Mouse (Mus musculus) hindbrain, embryonic 11.5 days (tissue): Measurements from ENCODE around the gene Ctsl. TPM values are rescaled to one million over a fixed set of nuclear protein-coding genes. Genes with fewer than 3 reads are reported as not detected.

Experiments
- ATAC-seq: fragments of 200-750 bp; cut with Nextera tagmentation; 2 replicates; pipeline ENCODE4 v1.8.0; 2017; ENCODE audit warnings: mild to moderate bottlenecking, moderate TSS enrichment, moderate library complexity; ENCODE audit not compliant: low FRiP score
- DNase-seq: peaks from one replicate; pipeline ENCODE4 v3.0.0-alpha.2; 2015; ENCODE audit warnings: low spot score
- H3K27ac ChIP-seq: fragments of 300-500 bp; sonication (generic); 2 replicates; pipeline ENCODE4 v1.5.1; 2014; ENCODE audit warnings: mild to moderate bottlenecking, low read depth, low read length
- H3K27me3 ChIP-seq: fragments of 300-500 bp; sonication (generic); 2 replicates; pipeline ENCODE4 v1.6.1; 2014; ENCODE audit warnings: mild to moderate bottlenecking, low read length, moderate library complexity, mixed read lengths; ENCODE audit not compliant: control insufficient read depth, insufficient read depth
- H3K36me3 ChIP-seq: fragments of 300-500 bp; sonication (generic); 2 replicates; pipeline ENCODE4 v1.6.1; 2014; ENCODE audit warnings: mild to moderate bottlenecking, low read length, moderate library complexity, mixed read lengths; ENCODE audit not compliant: control insufficient read depth, insufficient read depth
- H3K4me1 ChIP-seq: fragments of 300-500 bp; sonication (generic); replicated peaks from 2 replicates; pipeline ENCODE4 v1.6.1; 2014; ENCODE audit warnings: low read length, mixed read lengths; ENCODE audit not compliant: control insufficient read depth, insufficient read depth
- H3K4me2 ChIP-seq: fragments of 300-500 bp; sonication (generic); replicated peaks from 2 replicates; pipeline ENCODE4 v1.6.1; 2014; ENCODE audit warnings: mild to moderate bottlenecking, low read depth, low read length
- H3K4me3 ChIP-seq: fragments of 300-500 bp; sonication (generic); 2 replicates; pipeline ENCODE4 v1.5.1; 2014; ENCODE audit warnings: low read depth, low read length
- H3K9ac ChIP-seq: fragments of 300-500 bp; sonication (generic); 2 replicates; pipeline ENCODE4 v1.6.1; 2014; ENCODE audit warnings: low read depth, low read length
- H3K9me3 ChIP-seq: fragments of 300-500 bp; sonication (generic); 2 replicates; pipeline ENCODE4 v1.6.1; 2016; ENCODE audit warnings: low read length; ENCODE audit not compliant: control insufficient read depth
- WGBS: fragments of 180-500 bp; shearing (Covaris S2); extraction: QIAGEN DNeasy Blood & Tissue Kit; methylation state at CpG from one replicate; pipeline ENCODE4 v1.1.7; 2014; 5-methylcytosine and 5-hydroxymethylcytosine counted together
- polyA plus RNA-seq: library from polyadenylated mRNA; unstranded; fragments of >200 nt; fragmentation: Nextera tagmentation; extraction: Ambion mirVana; gene quantifications from 2 replicates; pipeline ENCODE4 v1.2.1, GENCODE M21; 2014

Ctsl gene
- polyA plus RNA-seq, 1 experiment from 2014 or later, result 135 TPM

DNA sequence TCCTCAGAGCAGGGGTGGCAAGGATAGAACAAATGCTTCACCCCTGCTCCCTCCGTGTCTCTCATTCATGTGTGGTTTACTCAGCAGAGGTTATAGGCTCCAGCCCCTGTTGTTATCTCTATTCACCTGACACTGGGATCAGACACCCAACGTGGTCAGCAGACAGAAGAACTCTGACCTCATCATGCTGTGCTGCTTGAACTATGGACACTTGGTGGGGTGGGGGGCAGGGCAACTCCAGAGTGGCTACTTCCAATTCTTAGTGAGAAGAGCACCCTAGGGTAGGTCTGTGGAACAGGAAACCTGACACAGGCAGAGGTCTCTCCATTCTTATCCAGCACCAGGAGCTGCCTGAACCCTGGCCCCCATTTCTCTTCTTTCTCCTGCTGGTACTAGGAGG lies 15.4 kb upstream of the Ctsl start:
- no peak for ATAC-seq
- 38% methylated on average over 2 of the region's 2 CpGs for WGBS
- no peaks in the 10 kb centered on the region for H3K9me3 ChIP-seq

DNA sequence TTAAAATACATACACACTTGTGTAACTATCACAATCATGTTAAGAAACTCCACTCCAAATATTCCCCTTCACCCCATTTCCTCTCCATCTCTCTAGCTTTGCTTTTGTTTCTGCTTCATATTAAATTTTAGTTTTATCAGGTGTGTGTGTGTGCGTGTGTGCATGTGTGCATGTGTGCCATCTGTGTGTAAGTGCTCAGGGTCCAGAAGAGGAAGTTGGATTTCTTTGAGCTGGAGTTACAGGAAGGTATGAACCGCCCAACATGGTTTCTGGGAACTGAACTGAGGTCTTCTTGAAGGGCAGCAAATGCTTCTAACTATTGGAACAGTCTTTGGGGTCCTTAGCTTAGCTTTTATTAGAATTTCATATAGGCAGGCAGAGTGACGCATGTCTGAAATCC lies 14.2 kb upstream of the Ctsl start:
- Histone ChIP-seq H3K9me3 (no peaks in the 10 kb centered on the region), H3K4me3 (no peak overlapping the region), H3K27me3 (no peaks in the 10 kb centered on the region), H3K36me3 (no peaks in the 10 kb centered on the region), H3K27ac (no peak overlapping the region), H3K4me1 (no peaks in the 10 kb centered on the region), H3K9ac (no peak overlapping the region), H3K4me2 (no peak overlapping the region)
- 87% methylated on average over 3 of the region's 3 CpGs for WGBS
- DNase-seq (no peak), ATAC-seq (no peak)

More for the DNA sequence above, 15.4 kb upstream of the Ctsl start:
- H3K27me3 ChIP-seq, result no peaks in the 10 kb centered on the region
- no peak for DNase-seq
- H3K4me3 ChIP-seq, result no peak overlapping the region
- no peak overlapping the region for H3K4me2 ChIP-seq
- no peak overlapping the region for H3K9ac ChIP-seq
- H3K27ac ChIP-seq, result no peak overlapping the region
- H3K36me3 ChIP-seq, result no peaks in the 10 kb centered on the region
- H3K4me1 ChIP-seq, result no peaks in the 10 kb centered on the region

GRCm38 (mm10) chr13:64380251-64380650 lies 9.6 kb upstream of the Ctsl start:
- no peak overlapping the region for H3K9ac ChIP-seq
- H3K4me2 ChIP-seq, result no peak overlapping the region
- no peak overlapping the region for H3K4me3 ChIP-seq
- no peak overlapping the region for H3K27ac ChIP-seq
- H3K36me3 ChIP-seq, result no peaks in the 10 kb centered on the region
- DNase-seq (no peak), ATAC-seq (no peak)
- H3K27me3 ChIP-seq, result no peaks in the 10 kb centered on the region
- H3K9me3 ChIP-seq, result no peaks in the 10 kb centered on the region
- H3K4me1 ChIP-seq, result no peaks in the 10 kb centered on the region
- 91% methylated on average over 2 of the region's 2 CpGs for WGBS

GRCm38 (mm10) chr13:64378601-64379000 lies 7.9 kb upstream of the Ctsl start:
- DNase-seq, result no peak
- Histone ChIP-seq H3K27ac (no peak overlapping the region), H3K36me3 (no peaks in the 10 kb centered on the region), H3K9ac (no peak overlapping the region), H3K4me3 (no peak overlapping the region), H3K27me3 (no peaks in the 10 kb centered on the region), H3K4me2 (no peak overlapping the region), H3K4me1 (no peaks in the 10 kb centered on the region), H3K9me3 (no peaks in the 10 kb centered on the region)
- no peak for ATAC-seq
- WGBS, result 80% methylated on average over 4 of the region's 4 CpGs

DNA sequence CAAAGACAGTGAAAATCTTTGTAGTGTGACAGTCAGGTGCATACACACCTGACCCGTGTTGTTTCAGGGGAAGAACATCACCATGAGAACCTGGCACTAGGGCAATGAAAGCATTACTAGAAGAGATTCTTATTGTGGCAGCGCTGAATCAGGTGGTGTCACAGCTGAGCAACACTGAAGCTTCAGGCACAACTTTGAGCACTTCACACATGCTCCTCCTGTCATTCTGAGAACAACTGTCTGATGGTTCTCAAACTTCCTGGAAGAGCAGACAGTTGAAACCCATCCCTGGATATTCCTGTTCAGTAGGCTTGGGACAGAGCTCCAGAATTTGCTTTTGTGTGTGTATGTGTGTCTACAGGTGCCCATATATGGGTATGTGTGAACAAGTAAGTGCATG lies 5.8 kb upstream of the Ctsl start:
- WGBS, result 92% methylated on average over 2 of the region's 2 CpGs
- H3K4me3 ChIP-seq, result no peak overlapping the region
- DNase-seq, result no peak
- H3K27ac ChIP-seq, result no peak overlapping the region
- no peak overlapping the region for H3K9ac ChIP-seq
- no peaks in the 10 kb centered on the region for H3K9me3 ChIP-seq
- no peaks in the 10 kb centered on the region for H3K27me3 ChIP-seq
- no peak overlapping the region for H3K4me2 ChIP-seq
- no peak for ATAC-seq
- H3K4me1 ChIP-seq, result no peaks in the 10 kb centered on the region
- H3K36me3 ChIP-seq, result no peaks in the 10 kb centered on the region

- WGBS, result 68% methylated on average over 7 of the region's 7 CpGs
- Histone ChIP-seq H3K27me3 (no peaks in the 10 kb centered on the region), H3K27ac (no peak overlapping the region), H3K36me3 (no peaks in the 10 kb centered on the region), H3K9me3 (no peaks in the 10 kb centered on the region), H3K4me1 (no peaks in the 10 kb centered on the region), H3K4me3 (no peak overlapping the region), H3K4me2 (no peak overlapping the region), H3K9ac (no peak overlapping the region)
- DNase-seq (no peak), ATAC-seq (no peak)
These were observed 4.5 kb upstream of the Ctsl start for GRCm38 (mm10) chr13:64375160-64375559.

- Histone ChIP-seq H3K27ac (no peak overlapping the region), H3K36me3 (no peaks in the 10 kb centered on the region), H3K27me3 (no peaks in the 10 kb centered on the region), H3K4me3 (no peak overlapping the region), H3K9me3 (no peaks in the 10 kb centered on the region), H3K4me2 (no peak overlapping the region), H3K4me1 (no peaks in the 10 kb centered on the region), H3K9ac (no peak overlapping the region)
- ATAC-seq (no peak), DNase-seq (no peak)
- 17% methylated on average over 1 of the region's 1 CpGs for WGBS
These were observed 3.0 kb upstream of the Ctsl start for GRCm38 (mm10) chr13:64373695-64374094.

- peak overlapping the region; percentile 55 for H3K4me2 ChIP-seq
- H3K27me3 ChIP-seq, result no peaks in the 10 kb centered on the region
- WGBS, result under 1% methylated on average over 29 of the region's 29 CpGs
- peak overlapping the region; percentile 58 for H3K9ac ChIP-seq
- no peaks in the 10 kb centered on the region for H3K9me3 ChIP-seq
- peak overlapping the region; percentile 54 for H3K4me3 ChIP-seq
- peaks cover 7% of the 10 kb centered on the region; the same call in 1 of the 2 replicates for H3K36me3 ChIP-seq
- no peaks in the 10 kb centered on the region for H3K4me1 ChIP-seq
- H3K27ac ChIP-seq, result peak overlapping the region; percentile 33; the same call in 1 of the 2 replicates
- ATAC-seq (peak; percentile 92), DNase-seq (no peak)
These were observed 901 bp downstream of the Ctsl start for GRCm38 (mm10) chr13:64369805-64370172.

GRCm38 (mm10) chr13:64368596-64368995 lies 2.1 kb downstream of the Ctsl start:
- DNase-seq, result no peak
- no peaks in the 10 kb centered on the region for H3K27me3 ChIP-seq
- 0 out of 2 replicates have a peak overlapping the region, but pooled peaks have one; percentile 7 for H3K4me2 ChIP-seq
- no peak for ATAC-seq
- H3K4me1 ChIP-seq, result no peaks in the 10 kb centered on the region
- 96% methylated on average over 1 of the region's 1 CpGs for WGBS
- H3K27ac ChIP-seq, result no peak overlapping the region
- H3K9ac ChIP-seq, result no peak overlapping the region
- no peak overlapping the region for H3K4me3 ChIP-seq
- peaks cover 7% of the 10 kb centered on the region for H3K36me3 ChIP-seq
- no peaks in the 10 kb centered on the region for H3K9me3 ChIP-seq
